Mouse (Mus musculus): Measurements from ENCODE around the gene Nek3. TPM values are rescaled to one million over a fixed set of nuclear protein-coding genes. Genes with fewer than 3 reads are reported as not detected.

Gene Nek3
- total and polyA plus RNA-seq, 3 experiments, result 3.4 to 4.7 (median 4.4) TPM

GRCm38 (mm10) chr8:22150345-22150663 is 15.9 kb downstream of the Nek3 start:
- Histone ChIP-seq H3K27me3 (replicated peaks) (no peaks in the 10 kb centered on the region), H3K4me2 (ENCODE audit: insufficient read depth, low read depth, poor library complexity, severe bottlenecking) (no peak overlapping the region), H3K9ac (ENCODE audit: insufficient read depth, low read depth) (no peak overlapping the region), H3K4me1 (ENCODE audit: control insufficient read depth in 1 of 2, insufficient read depth in 2 of 2) (no peaks in the 10 kb centered on the region), H3K4me3 (replicated peaks in 1 of 3; ENCODE audit: low read depth in 2 of 3, low read length in 2 of 3, poor library complexity in 1 of 3) (no peak overlapping the region), H3K9me3 (replicated peaks; ENCODE audit: low read length) (no peaks in the 10 kb centered on the region), H3K36me3 (replicated peaks in 1 of 2; ENCODE audit: control insufficient read depth in 1 of 2, insufficient read depth in 1 of 2, low read length in 1 of 2) (peaks cover 3 to 42% of the 10 kb centered on the region in 2 experiments), H3K27ac (ENCODE audit: insufficient read depth, low read depth) (no peak overlapping the region), H3K79me2 (replicated peaks; ENCODE audit: control insufficient read depth, extremely low read depth, insufficient read depth, poor library complexity, severe bottlenecking) (no peaks in the 10 kb centered on the region)
- TF ChIP-seq MAFK (IDR thresholded peaks at IDR 0.05; ENCODE audit: insufficient replicate concordance, low read length), result no peak
- in situ Hi-C loops (cut with MboI; ENCODE audit: low pct_ligation_motif_present, low pct_unique_long_range_greater_than_20kb, low sequenced_read_pairs), result no loop called here
- dilution Hi-C loops (cut with MboI; ENCODE audit: extremely low pct_ligation_motif_present, extremely low pct_unique_long_range_greater_than_20kb, low sequenced_read_pairs), result no loop called here
- no peak for DNase-seq (ENCODE audit: extremely low read depth)

- Histone ChIP-seq H3K4me1 (ENCODE audit: control insufficient read depth in 1 of 2, insufficient read depth in 2 of 2) (no peaks in the 10 kb centered on the region), H3K4me3 (replicated peaks in 1 of 3; ENCODE audit: low read depth in 2 of 3, low read length in 2 of 3, poor library complexity in 1 of 3) (no peak overlapping the region), H3K27ac (ENCODE audit: insufficient read depth, low read depth) (no peak overlapping the region), H3K9me3 (replicated peaks; ENCODE audit: low read length) (no peaks in the 10 kb centered on the region), H3K36me3 (replicated peaks in 1 of 2; ENCODE audit: control insufficient read depth in 1 of 2, insufficient read depth in 1 of 2, low read length in 1 of 2) (peaks cover 0 to 39% of the 10 kb centered on the region in 2 experiments), H3K79me2 (replicated peaks; ENCODE audit: control insufficient read depth, extremely low read depth, insufficient read depth, poor library complexity, severe bottlenecking) (no peaks in the 10 kb centered on the region), H3K9ac (ENCODE audit: insufficient read depth, low read depth) (no peak overlapping the region), H3K27me3 (replicated peaks) (no peaks in the 10 kb centered on the region), H3K4me2 (ENCODE audit: insufficient read depth, low read depth, poor library complexity, severe bottlenecking) (no peak overlapping the region)
- in situ Hi-C loops (cut with MboI; ENCODE audit: low pct_ligation_motif_present, low pct_unique_long_range_greater_than_20kb, low sequenced_read_pairs) (no loop called here), dilution Hi-C loops (cut with MboI; ENCODE audit: extremely low pct_ligation_motif_present, extremely low pct_unique_long_range_greater_than_20kb, low sequenced_read_pairs) (no loop called here)
- TF ChIP-seq GABPA (IDR thresholded peaks at IDR 0.05; ENCODE audit: insufficient replicate concordance, low read depth, low read length), result no peak
- no peak for TF ChIP-seq E2F4 (IDR thresholded peaks at IDR 0.05; ENCODE audit: insufficient replicate concordance, low read depth, low read length)
- TF ChIP-seq MXI1 (IDR thresholded peaks at IDR 0.05; ENCODE audit: low read depth, low read length), result no peak
- TF ChIP-seq ZMIZ1 (IDR thresholded peaks at IDR 0.05; ENCODE audit: low read depth, low read length), result no peak
- no peak for TF ChIP-seq CHD1 (IDR thresholded peaks at IDR 0.05; ENCODE audit: low read depth, low read length)
- no peak for TF ChIP-seq EP300 (IDR thresholded peaks at IDR 0.05; ENCODE audit: low read length)
- TF ChIP-seq POLR2A (IDR thresholded peaks at IDR 0.05; ENCODE audit: low read depth, low read length), result no peak
- no peak for TF ChIP-seq KAT2A (IDR thresholded peaks at IDR 0.05; ENCODE audit: insufficient replicate concordance, low read length)
- TF ChIP-seq CTCF (conservative IDR thresholded peaks at IDR 0.05 in 1 of 2, IDR thresholded peaks at IDR 0.05 in 1 of 2; ENCODE audit: low read depth in 2 of 2, low read length in 2 of 2), result no peak
- no peak for TF ChIP-seq JUN (IDR thresholded peaks at IDR 0.05; ENCODE audit: insufficient read depth, low read depth, low read length)
- no peak for DNase-seq (ENCODE audit: extremely low read depth)
These were observed 16.4 kb downstream of the Nek3 start for GRCm38 (mm10) chr8:22149643-22150344.

- in situ Hi-C loops (cut with MboI; ENCODE audit: low pct_ligation_motif_present, low pct_unique_long_range_greater_than_20kb, low sequenced_read_pairs) (no loop called here), dilution Hi-C loops (cut with MboI; ENCODE audit: extremely low pct_ligation_motif_present, extremely low pct_unique_long_range_greater_than_20kb, low sequenced_read_pairs) (no loop called here)
- Histone ChIP-seq H3K27ac (ENCODE audit: insufficient read depth, low read depth) (no peak overlapping the region), H3K36me3 (replicated peaks in 1 of 2; ENCODE audit: control insufficient read depth in 1 of 2, insufficient read depth in 1 of 2, low read length in 1 of 2) (peaks cover 0 to 47% of the 10 kb centered on the region in 2 experiments), H3K9me3 (replicated peaks; ENCODE audit: low read length) (no peaks in the 10 kb centered on the region), H3K4me2 (ENCODE audit: insufficient read depth, low read depth, poor library complexity, severe bottlenecking) (no peak overlapping the region), H3K27me3 (replicated peaks) (no peaks in the 10 kb centered on the region), H3K4me1 (ENCODE audit: control insufficient read depth in 1 of 2, insufficient read depth in 2 of 2) (no peaks in the 10 kb centered on the region), H3K9ac (ENCODE audit: insufficient read depth, low read depth) (no peak overlapping the region), H3K4me3 (replicated peaks in 1 of 3; ENCODE audit: low read depth in 2 of 3, low read length in 2 of 3, poor library complexity in 1 of 3) (no peak overlapping the region), H3K79me2 (replicated peaks; ENCODE audit: control insufficient read depth, extremely low read depth, insufficient read depth, poor library complexity, severe bottlenecking) (no peaks in the 10 kb centered on the region)
- DNase-seq (ENCODE audit: extremely low read depth), result no peak
- TF ChIP-seq TBP (conservative IDR thresholded peaks at IDR 0.05; ENCODE audit: low read depth, low read length) (no peak), RAD21 (IDR thresholded peaks at IDR 0.05; ENCODE audit: low read depth, low read length) (no peak)
These were observed 17.9 kb downstream of the Nek3 start for GRCm38 (mm10) chr8:22148367-22148740.
